Mouse (Mus musculus): Measurements from ENCODE around the gene Mfn2. TPM values are rescaled to one million over a fixed set of nuclear protein-coding genes. Genes with fewer than 3 reads are reported as not detected.

The Mfn2 gene
- polyA plus RNA-seq, 1 experiment from 2014 or later: 15.5 TPM

DNA sequence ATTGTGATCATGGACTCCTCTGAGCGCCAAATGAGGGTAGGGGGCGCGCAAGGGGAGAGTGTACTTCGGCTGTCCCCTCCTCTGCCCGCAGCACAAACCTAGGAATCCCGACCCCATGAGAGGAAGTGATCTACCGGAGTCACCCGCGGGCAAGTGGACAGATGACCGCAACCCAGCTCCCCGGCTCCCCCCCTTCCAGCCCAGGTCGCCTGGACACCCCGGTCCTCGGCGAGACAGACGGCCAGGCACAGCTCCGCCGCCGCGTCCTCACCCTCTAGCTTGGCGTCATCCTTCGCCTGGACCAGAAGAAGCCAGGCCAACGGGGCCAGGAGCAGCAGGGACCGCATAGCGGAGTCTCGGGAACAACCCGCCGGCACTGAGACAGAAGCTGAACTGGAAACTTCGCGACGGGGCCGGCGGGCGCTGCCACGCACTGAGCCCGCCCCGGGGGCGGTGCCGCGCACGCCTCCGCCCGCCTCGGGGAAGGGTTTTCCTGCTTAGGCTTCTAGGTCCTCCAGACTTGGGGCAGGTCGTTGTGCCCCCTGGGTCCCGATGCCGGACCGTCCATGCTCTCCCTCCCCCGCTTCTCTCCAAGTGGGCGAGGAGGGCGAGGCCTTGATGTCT lies 31.9 kb upstream of the Mfn2 start, which contains the start of gene Plod1:
Plod1 (minus strand) TSS at position 437 of the 624 bp plus-strand sequence.
- Histone ChIP-seq H3K36me3 (replicated peaks) (no peaks in the 10 kb centered on the region), H3K9me3 (replicated peaks) (no peaks in the 10 kb centered on the region), H3K27me3 (peaks cover 30% of the 10 kb centered on the region; the same call in 1 of the 2 replicates), H3K27ac (replicated peaks) (no peak within 1 kb of the TSS; the same call in 1 of the 2 replicates), H3K4me2 (peak within 1 kb of the TSS; percentile 90), H3K4me1 (replicated peaks) (peaks cover 39% of the 10 kb centered on the region), H3K4me3 (replicated peaks) (peak within 1 kb of the TSS; percentile 65), H3K9ac (peak within 1 kb of the TSS; percentile 64)
- ATAC-seq (ENCODE audit: insufficient read depth): peak; percentile 19; the same call in 1 of the 2 replicates
- 1% methylated on average over 51 of the region's 51 CpGs for WGBS (ENCODE audit: insufficient replicate concordance)

DNA sequence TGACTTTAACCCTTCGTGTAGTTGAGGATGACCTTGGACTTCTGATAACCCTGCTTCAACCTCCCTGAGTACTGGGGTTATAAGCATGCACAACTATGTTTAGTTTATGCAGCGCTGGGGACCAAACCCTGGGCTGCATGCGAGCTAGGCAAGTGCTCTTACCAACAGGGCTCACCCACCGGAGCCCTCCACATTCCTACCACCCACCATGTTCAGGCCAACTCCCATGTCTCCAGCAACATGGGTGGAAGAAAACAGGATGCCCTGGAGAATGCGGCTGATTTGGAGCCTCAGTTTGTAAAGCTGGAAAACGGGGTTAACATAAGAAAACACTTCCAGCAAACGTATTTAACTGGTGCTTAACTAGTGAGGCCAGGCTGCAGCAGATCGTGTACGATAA lies 31.4 kb upstream of the Mfn2 start:
- Histone ChIP-seq H3K4me3 (replicated peaks) (peak overlapping the region; percentile 65), H3K27me3 (peaks cover 30% of the 10 kb centered on the region; the same call in 1 of the 2 replicates), H3K9me3 (replicated peaks) (no peaks in the 10 kb centered on the region), H3K4me1 (replicated peaks) (peaks cover 35% of the 10 kb centered on the region), H3K9ac (peak overlapping the region; percentile 64), H3K4me2 (peak overlapping the region; percentile 90), H3K27ac (replicated peaks) (no peak overlapping the region), H3K36me3 (replicated peaks) (0 out of 2 replicates have a peak, but pooled peaks cover 3% of the 10 kb centered on the region)
- WGBS (ENCODE audit: insufficient replicate concordance): 14% methylated on average over 9 of the region's 9 CpGs
- ATAC-seq (ENCODE audit: insufficient read depth): no peak

- H3K27me3 ChIP-seq: peaks cover 30% of the 10 kb centered on the region; the same call in 1 of the 2 replicates
- 53% methylated on average over 4 of the region's 4 CpGs for WGBS (ENCODE audit: insufficient replicate concordance)
- no peak overlapping the region for H3K9ac ChIP-seq
- H3K4me2 ChIP-seq: 0 out of 2 replicates have a peak overlapping the region, but pooled peaks have one; percentile 90
- ATAC-seq (ENCODE audit: insufficient read depth): no peak
- H3K9me3 ChIP-seq (replicated peaks): no peaks in the 10 kb centered on the region
- H3K27ac ChIP-seq (replicated peaks): no peak overlapping the region
- no peak overlapping the region for H3K4me3 ChIP-seq (replicated peaks)
- peaks cover 29% of the 10 kb centered on the region for H3K4me1 ChIP-seq (replicated peaks)
- peaks cover 9% of the 10 kb centered on the region; the same call in 1 of the 2 replicates for H3K36me3 ChIP-seq (replicated peaks)
Observed at GRCm38 (mm10) chr4:147934611-147935010, 30.1 kb upstream of the Mfn2 start.

DNA sequence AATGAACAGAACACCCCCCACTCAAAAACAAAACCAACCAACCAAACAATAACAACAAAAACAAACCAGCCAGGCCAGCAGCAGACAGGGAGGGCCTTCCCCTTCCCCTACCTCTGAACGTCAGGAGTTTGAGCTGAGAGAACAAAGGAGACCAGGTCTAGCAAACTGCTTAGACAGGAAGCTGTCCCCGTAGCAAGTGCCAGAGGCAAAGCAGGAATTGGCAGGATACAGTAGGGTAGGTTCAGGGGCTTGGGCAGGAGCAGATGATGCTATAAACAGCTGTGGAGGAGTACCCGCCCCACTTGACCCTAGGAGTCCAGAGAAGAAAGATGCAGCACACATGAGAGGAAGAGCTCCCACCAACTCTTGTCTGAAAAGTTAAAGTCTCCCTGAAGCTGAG lies 29.6 kb upstream of the Mfn2 start:
- peaks cover 13% of the 10 kb centered on the region; the same call in 1 of the 2 replicates for H3K36me3 ChIP-seq (replicated peaks)
- H3K9ac ChIP-seq: no peak overlapping the region
- peaks cover 29% of the 10 kb centered on the region; the same call in 1 of the 2 replicates for H3K27me3 ChIP-seq
- no peaks in the 10 kb centered on the region for H3K9me3 ChIP-seq (replicated peaks)
- WGBS (ENCODE audit: insufficient replicate concordance): 43% methylated on average over 3 of the region's 3 CpGs
- H3K4me1 ChIP-seq (replicated peaks): peaks cover 29% of the 10 kb centered on the region
- no peak overlapping the region for H3K4me3 ChIP-seq (replicated peaks)
- H3K4me2 ChIP-seq: 0 out of 2 replicates have a peak overlapping the region, but pooled peaks have one; percentile 90
- H3K27ac ChIP-seq (replicated peaks): no peak overlapping the region
- ATAC-seq (ENCODE audit: insufficient read depth): no peak

DNA sequence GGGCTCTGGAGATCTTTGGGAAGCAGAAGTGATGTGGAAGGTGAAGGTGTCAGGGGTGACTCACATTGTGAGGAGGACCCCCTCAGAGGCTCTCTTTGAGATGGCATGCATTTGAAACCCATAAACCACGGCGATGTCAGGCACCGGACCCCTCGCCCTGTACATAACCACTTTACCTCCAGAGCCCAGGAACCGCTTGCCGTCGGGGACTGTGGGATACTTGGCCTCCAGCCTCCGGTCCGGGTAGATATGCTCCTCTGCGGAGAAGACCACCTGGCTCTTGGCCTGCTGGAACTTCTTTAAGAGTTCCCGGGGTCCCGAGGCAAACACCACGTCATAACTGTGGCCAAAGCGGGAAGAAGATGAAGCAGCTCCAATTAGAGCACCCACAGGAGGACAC lies 26.4 kb upstream of the Mfn2 start:
- H3K4me1 ChIP-seq (replicated peaks): peaks cover 7% of the 10 kb centered on the region
- no peaks in the 10 kb centered on the region for H3K9me3 ChIP-seq (replicated peaks)
- H3K4me3 ChIP-seq (replicated peaks): no peak overlapping the region
- ATAC-seq (ENCODE audit: insufficient read depth): no peak
- peaks cover 14% of the 10 kb centered on the region; the same call in 1 of the 2 replicates for H3K36me3 ChIP-seq (replicated peaks)
- H3K4me2 ChIP-seq: no peak overlapping the region
- H3K27ac ChIP-seq (replicated peaks): no peak overlapping the region
- H3K27me3 ChIP-seq: peaks cover 10% of the 10 kb centered on the region; the same call in 1 of the 2 replicates
- 77% methylated on average over 14 of the region's 14 CpGs for WGBS (ENCODE audit: insufficient replicate concordance)
- H3K9ac ChIP-seq: no peak overlapping the region

DNA sequence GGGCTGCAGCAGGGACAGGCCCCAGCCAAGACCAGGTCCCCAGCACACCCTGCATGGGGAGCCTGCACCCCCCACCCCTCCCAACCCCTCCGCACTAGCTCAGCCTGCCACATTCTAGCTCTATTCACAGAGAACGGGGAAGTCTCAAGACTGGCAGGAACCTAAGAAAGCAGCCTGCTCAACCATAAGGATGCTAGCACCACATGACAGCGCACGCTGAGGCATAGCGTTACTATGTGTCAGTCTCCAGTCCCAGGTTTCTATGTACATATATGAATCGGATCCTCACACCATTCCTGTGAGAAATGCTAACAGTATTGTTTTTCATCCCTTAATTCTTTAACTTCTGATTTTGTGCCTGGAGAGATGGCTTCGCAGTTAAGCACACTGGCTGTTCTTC lies 24.0 kb upstream of the Mfn2 start:
- Histone ChIP-seq H3K27ac (replicated peaks) (no peak overlapping the region), H3K27me3 (no peaks in the 10 kb centered on the region), H3K36me3 (replicated peaks) (peaks cover 23% of the 10 kb centered on the region), H3K4me2 (no peak overlapping the region), H3K4me1 (replicated peaks) (no peaks in the 10 kb centered on the region), H3K4me3 (replicated peaks) (no peak overlapping the region), H3K9ac (no peak overlapping the region), H3K9me3 (replicated peaks) (no peaks in the 10 kb centered on the region)
- WGBS (ENCODE audit: insufficient replicate concordance): 70% methylated on average over 7 of the region's 7 CpGs
- no peak for ATAC-seq (ENCODE audit: insufficient read depth)

GRCm38 (mm10) chr4:147928136-147928535 lies 23.6 kb upstream of the Mfn2 start:
- WGBS (ENCODE audit: insufficient replicate concordance): 24% methylated on average over 9 of the region's 9 CpGs
- peaks cover 23% of the 10 kb centered on the region for H3K36me3 ChIP-seq (replicated peaks)
- no peak overlapping the region for H3K9ac ChIP-seq
- no peaks in the 10 kb centered on the region for H3K27me3 ChIP-seq
- no peak overlapping the region for H3K27ac ChIP-seq (replicated peaks)
- ATAC-seq (ENCODE audit: insufficient read depth): no peak
- H3K4me3 ChIP-seq (replicated peaks): no peak overlapping the region
- no peak overlapping the region for H3K4me2 ChIP-seq
- no peaks in the 10 kb centered on the region for H3K4me1 ChIP-seq (replicated peaks)
- no peaks in the 10 kb centered on the region for H3K9me3 ChIP-seq (replicated peaks)

GRCm38 (mm10) chr4:147927705-147928104 lies 23.2 kb upstream of the Mfn2 start:
- H3K4me2 ChIP-seq: no peak overlapping the region
- no peak overlapping the region for H3K9ac ChIP-seq
- H3K27ac ChIP-seq (replicated peaks): no peak overlapping the region
- no peak overlapping the region for H3K4me3 ChIP-seq (replicated peaks)
- H3K36me3 ChIP-seq (replicated peaks): peaks cover 23% of the 10 kb centered on the region
- no peaks in the 10 kb centered on the region for H3K9me3 ChIP-seq (replicated peaks)
- WGBS (ENCODE audit: insufficient replicate concordance): 23% methylated on average over 8 of the region's 8 CpGs
- ATAC-seq (ENCODE audit: insufficient read depth): 0 out of 2 replicates have a peak, but pooled peaks have one; percentile 11
- H3K4me1 ChIP-seq (replicated peaks): no peaks in the 10 kb centered on the region
- no peaks in the 10 kb centered on the region for H3K27me3 ChIP-seq

DNA sequence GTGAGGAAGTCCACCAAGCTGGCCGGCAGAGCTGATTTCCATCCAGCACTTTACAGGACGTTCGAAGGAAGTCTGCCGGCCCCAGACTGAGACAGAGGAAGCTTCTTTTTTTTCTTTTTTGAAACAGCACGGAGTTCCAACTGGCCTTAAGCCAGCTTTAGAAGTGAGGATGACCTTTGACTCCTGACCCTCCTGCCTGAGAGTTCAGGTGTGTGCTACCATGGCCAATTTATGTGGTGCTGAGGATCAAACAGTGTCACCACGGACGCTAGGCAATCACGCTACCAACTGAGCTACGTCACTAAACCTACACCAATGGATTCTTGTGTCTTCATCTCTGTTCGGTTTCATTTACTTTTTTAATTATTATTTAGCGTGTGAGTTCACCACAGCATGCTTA lies 17.8 kb upstream of the Mfn2 start:
- Histone ChIP-seq H3K36me3 (replicated peaks) (peaks cover 11% of the 10 kb centered on the region; the same call in 1 of the 2 replicates), H3K9me3 (replicated peaks) (no peaks in the 10 kb centered on the region), H3K4me1 (replicated peaks) (peaks cover 5% of the 10 kb centered on the region; the same call in 1 of the 2 replicates), H3K4me3 (replicated peaks) (no peak overlapping the region), H3K27me3 (no peaks in the 10 kb centered on the region), H3K9ac (no peak overlapping the region), H3K27ac (replicated peaks) (no peak overlapping the region), H3K4me2 (no peak overlapping the region)
- no peak for ATAC-seq (ENCODE audit: insufficient read depth)
- 49% methylated on average over 11 of the region's 11 CpGs for WGBS (ENCODE audit: insufficient replicate concordance)

DNA sequence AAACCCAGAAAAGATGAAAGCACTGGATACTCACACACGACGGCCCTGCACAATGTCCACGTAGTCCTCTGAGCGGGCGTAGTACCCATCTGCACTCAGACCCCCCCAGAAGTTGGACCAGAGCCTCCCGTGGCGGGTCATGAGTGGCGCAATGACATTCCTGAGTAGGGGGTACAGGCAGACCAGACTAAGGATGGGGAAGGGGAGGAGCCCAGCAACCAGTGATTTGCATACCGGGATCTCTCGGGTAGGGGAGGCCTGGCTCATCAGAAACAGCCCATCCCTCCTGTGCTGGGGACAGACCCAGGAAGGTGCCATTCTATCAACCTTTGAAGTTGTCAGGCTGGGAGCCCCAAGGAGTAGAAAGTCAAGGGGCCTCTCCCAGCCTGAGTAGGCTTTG lies 16.5 kb upstream of the Mfn2 start:
- H3K4me3 ChIP-seq (replicated peaks): no peak overlapping the region
- 59% methylated on average over 10 of the region's 10 CpGs for WGBS (ENCODE audit: insufficient replicate concordance)
- H3K27ac ChIP-seq (replicated peaks): no peak overlapping the region
- H3K4me2 ChIP-seq: no peak overlapping the region
- peaks cover 14% of the 10 kb centered on the region; the same call in 1 of the 2 replicates for H3K36me3 ChIP-seq (replicated peaks)
- ATAC-seq (ENCODE audit: insufficient read depth): no peak
- no peak overlapping the region for H3K9ac ChIP-seq
- H3K9me3 ChIP-seq (replicated peaks): no peaks in the 10 kb centered on the region
- no peaks in the 10 kb centered on the region for H3K27me3 ChIP-seq
- H3K4me1 ChIP-seq (replicated peaks): peaks cover 5% of the 10 kb centered on the region; the same call in 1 of the 2 replicates

- Histone ChIP-seq H3K27me3 (no peaks in the 10 kb centered on the region), H3K4me1 (replicated peaks) (peaks cover 5% of the 10 kb centered on the region; the same call in 1 of the 2 replicates), H3K9ac (no peak overlapping the region), H3K27ac (replicated peaks) (no peak overlapping the region), H3K36me3 (replicated peaks) (0 out of 2 replicates have a peak, but pooled peaks cover 11% of the 10 kb centered on the region), H3K9me3 (replicated peaks) (no peaks in the 10 kb centered on the region), H3K4me3 (replicated peaks) (no peak overlapping the region), H3K4me2 (no peak overlapping the region)
- ATAC-seq (ENCODE audit: insufficient read depth): 0 out of 2 replicates have a peak, but pooled peaks have one; percentile 20
- WGBS (ENCODE audit: insufficient replicate concordance): 41% methylated on average over 7 of the region's 7 CpGs
Observed at GRCm38 (mm10) chr4:147918459-147919121, 14.1 kb upstream of the Mfn2 start.

All from liver, embryonic 15.5 days (tissue).